Mouse (Mus musculus): ENCODE data around the gene Foxl1.

Foxl1 gene

DNA sequence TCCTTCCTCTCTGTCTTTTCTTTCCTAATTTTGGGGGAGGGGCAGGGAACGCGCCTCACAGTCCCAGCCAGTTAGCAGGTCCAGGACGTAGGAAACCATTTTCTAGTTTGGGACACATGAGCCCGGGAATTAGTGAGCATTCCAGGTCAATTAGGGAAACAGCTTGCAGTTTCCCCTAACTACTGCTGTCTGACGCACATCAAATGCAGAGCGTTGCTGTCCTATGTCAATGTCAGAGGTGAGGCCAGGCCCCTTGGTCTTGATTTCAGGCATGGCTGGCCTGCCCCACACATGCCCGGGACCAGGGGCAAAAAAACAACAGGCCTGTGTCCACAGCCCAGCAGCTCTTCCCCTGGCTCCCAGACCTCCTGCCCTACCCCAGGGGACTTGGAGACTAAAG, 42.4 kb downstream of the Foxl1 start:
- no peak for DNase-seq (ENCODE audit: low spot score in 2 of 2)

DNA sequence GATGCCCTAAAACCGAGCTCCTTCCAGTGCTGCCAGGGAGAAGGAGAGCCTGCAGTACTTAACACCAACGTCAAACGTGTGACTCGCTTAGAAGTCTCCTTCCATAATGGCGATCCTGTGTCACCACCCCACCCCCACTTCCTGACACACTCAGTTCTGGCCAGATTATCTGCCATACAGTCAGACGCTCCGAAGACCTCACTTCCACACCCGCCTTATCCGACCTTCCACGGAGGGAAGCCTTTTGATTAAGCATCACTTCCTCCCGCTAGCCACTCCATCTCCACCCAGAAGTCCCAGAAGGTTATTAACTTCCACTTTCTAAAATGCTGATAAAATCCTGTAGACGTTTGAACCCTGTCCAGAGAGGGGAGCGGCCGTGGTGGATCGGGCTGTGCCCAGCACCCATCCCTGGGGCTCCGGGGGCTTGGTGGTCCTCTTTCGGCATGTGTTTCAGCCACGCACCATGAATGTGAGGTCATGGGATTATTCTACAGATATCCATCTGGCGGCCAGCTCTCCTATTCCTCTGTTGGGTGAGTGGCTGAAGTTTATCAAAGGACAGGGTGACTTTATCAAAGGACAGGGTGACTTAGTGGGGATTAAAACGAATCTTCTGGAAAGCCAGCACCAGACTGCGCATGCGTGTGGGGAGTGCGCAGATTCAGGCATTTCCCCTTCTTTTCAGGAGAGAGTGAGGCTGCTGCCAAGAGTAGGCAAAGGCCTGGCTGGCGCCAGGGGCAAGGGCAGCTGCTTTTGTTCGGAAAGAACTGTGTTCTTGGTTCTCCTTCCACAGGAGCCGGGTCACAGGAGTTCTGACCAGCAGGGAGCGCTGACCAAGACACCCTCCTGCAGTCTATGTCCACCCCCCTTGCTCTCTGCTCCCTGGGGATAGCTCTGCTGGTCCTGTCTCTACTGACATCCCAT, 43.1 kb downstream of the Foxl1 start:
- DNase-seq (ENCODE audit: low spot score in 2 of 2) = peak in 1 of 2 experiments; percentile 24

DNA sequence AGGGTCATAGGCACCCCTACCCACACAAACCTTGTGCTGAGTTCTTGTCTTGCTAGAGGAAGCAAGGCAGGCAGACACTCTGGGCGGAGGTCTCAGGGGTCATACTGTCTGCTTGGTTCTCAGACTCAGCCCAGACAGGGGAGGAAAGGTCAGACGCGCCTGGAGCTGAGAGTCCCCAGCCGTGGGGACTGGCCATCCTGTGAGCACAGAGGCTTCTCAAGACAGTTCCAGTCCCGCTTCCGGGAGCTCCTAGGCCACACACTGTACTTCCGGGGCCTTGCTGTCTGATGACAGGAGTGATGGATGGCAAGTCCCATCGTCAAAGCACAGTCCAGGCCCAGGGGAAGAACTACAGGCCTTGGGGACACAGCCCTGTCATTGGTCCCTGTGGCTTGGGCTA, 44.8 kb downstream of the Foxl1 start:
- no peak for DNase-seq (ENCODE audit: low spot score in 2 of 2)

DNA sequence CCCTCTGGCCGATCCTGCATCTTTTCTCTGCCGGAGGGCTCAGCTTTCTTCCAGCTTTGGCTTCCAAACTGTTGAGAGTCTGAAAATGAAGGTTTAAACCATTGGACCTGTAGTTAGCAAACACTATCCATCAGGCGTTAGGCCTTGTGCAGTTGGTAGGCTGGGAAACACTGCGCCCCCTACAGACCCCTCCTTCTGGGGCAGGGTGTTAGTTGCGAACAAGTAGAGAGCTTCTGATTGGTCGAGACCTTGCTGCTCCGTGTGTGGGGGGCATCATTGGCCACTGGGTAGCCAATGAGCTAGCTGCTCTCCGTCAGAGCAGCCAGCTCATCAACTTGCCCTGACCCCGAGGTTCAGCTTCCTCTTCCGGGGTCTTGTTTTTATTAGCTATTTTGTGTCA, 46.4 kb downstream of the Foxl1 start:
- no peak for DNase-seq (ENCODE audit: low spot score in 2 of 2)

DNA sequence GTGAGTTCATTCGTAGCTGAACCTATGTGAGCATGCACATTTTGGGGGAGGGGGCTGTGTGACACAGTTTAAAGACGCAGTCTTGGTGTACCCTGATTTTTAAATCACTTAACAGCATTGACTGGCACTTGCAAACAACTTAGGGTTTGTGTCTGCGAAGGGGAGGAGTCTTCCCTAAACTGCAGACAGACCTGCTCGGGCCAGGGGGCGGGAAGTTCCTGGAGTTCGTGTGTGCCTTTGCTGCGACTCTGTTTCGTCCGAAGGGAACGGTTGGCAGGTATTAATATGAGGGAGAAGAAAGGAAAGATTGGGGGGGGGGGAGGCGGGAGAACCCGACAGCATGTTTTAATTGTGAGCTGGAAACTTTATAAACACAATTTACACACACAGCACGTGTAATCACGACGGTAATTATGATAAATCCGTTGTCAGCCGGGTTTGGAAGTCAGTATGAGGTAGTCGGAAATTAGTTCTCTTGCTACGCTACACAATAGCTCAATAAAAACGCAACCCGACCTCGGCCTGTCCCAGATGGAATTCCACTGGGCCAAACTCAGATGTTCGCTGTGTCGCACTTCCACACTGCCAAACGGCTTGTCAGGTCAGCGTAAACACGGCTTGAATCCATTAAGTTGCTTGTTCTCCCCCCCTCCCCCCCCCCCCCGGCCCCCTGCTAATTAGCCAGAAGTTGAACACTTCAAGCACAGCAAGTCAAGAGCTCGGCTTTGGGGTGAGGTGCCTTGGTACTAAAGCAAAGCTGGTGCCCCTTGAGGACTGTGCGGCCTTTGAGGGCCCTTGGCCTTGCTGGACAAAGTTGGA, 47.2 kb downstream of the Foxl1 start:
- DNase-seq (ENCODE audit: low spot score in 2 of 2) = no peak

DNA sequence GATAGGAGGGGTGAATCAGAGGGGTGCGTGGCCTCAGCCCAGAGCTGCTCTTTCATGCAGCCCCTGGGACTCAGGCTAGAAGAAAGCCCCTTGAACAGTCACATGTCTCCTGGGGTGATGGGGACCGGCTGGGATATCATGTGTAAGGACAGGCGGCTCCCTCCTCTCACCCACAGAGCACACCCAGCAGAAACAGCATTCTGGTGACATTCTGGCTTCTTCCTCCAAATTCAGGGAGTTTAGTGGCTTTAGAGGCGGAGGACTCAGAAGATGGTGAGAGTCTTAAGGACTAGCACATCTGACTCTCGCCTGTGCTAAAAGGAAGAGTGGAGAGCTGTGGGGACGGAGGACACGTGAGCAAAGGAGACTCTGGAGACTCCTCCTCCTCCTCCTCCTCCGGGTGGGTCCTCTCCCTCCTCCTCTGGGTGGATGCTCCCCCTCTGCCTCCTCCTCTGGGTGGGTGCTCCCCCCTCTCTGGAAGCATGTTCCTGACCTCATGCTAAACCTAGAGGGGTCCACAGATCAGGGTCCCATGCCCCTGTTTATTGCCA, 47.9 kb downstream of the Foxl1 start:
- DNase-seq (ENCODE audit: low spot score in 2 of 2) = no peak

DNA sequence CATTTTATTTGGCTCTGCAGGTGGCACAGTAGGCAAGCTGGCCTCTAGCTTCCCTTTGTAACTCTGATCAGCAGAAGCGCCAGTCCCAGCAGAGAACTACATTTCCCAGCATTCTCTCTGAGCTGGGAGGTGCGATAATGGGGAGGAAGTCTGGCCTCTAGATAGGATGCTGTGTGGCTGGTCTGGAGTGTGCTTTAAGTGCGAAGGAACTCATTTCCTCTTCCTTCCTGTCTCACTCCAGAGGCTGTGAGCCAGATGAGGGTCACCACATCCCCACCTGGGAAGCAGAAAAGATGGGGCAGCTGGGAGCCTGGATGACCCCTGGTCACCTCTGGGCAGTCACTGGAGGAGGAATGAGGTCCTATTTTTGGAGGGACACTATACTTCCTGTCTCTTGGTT, 48.6 kb downstream of the Foxl1 start:
- no peak for DNase-seq (ENCODE audit: low spot score in 2 of 2)
